Mouse (Mus musculus) cortical plate, adult 2 months (tissue): Measurements from ENCODE around the gene Cyb5r4. TPM values are rescaled to one million over a fixed set of nuclear protein-coding genes. Genes with fewer than 3 reads are reported as not detected.
"Not testable (repeated sequence)": the region's sequence is repeated elsewhere in the genome, so short reads cannot be mapped to it uniquely, and the experiment has no call there.

Experiments
- H3K27ac ChIP-seq: fragments of 200-500 bp; 2 replicates; pipeline ENCODE4 v1.5.1; 2012; ENCODE audit warnings: low read length, control low read depth, inconsistent platforms; ENCODE audit not compliant: insufficient read depth
- H3K4me1 ChIP-seq: fragments of 200-500 bp; 2 replicates; pipeline ENCODE4 v1.6.1; 2011; ENCODE audit warnings: low read length; ENCODE audit not compliant: control insufficient read depth, insufficient read depth
- H3K4me3 ChIP-seq: fragments of 200-500 bp; 2 replicates; pipeline ENCODE4 v1.5.1; 2011; ENCODE audit warnings: mild to moderate bottlenecking, low read length, control low read depth; ENCODE audit not compliant: insufficient read depth
- CTCF ChIP-seq: fragments of 200-500 bp; IDR thresholded peaks from 2 replicates; pipeline ENCODE4 v1.5.1; 2011; ENCODE audit warnings: mild to moderate bottlenecking, control low read depth, low read length; ENCODE audit not compliant: insufficient read depth; ENCODE audit errors: extremely low read depth
- POLR2A ChIP-seq: fragments of 200-500 bp; IDR thresholded peaks from 2 replicates; pipeline ENCODE4 v1.6.1; 2011; ENCODE audit warnings: mild to moderate bottlenecking, low read length, control low read depth; ENCODE audit not compliant: insufficient read depth; ENCODE audit errors: extremely low read depth
- polyA plus RNA-seq: library from polyadenylated mRNA; depleted of rRNA; stranded (reverse); fragments of >200 nt; gene quantifications from 2 replicates; pipeline ENCODE4 v1.2.3, GENCODE M21; 2012

Cyb5r4 gene
- polyA plus RNA-seq, 1 experiment = 34.4 TPM

DNA sequence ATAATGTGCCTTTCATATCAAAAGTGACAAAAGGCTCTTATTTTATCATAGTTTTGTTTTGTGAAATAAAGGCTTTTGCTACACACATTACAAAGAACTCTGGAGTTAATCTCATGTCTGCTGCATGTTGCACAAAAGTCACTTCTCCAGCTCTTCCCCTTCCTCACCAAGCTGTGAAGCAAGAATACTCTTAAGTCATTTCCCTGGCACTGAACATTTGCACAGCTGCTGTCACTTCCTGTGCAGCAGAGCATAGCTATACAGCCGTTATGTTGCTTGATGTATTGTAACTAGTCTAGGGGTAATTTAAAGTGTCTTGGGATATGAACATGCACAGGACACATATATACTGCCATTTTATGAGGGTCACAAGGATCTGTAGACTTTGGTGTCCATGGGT, 46.3 kb downstream of the Cyb5r4 start:
- Histone ChIP-seq H3K27ac (no peak overlapping the region), H3K4me3 (no peak overlapping the region), H3K4me1 (no peaks in the 10 kb centered on the region)
- TF ChIP-seq POLR2A (no peak), CTCF (no peak)

DNA sequence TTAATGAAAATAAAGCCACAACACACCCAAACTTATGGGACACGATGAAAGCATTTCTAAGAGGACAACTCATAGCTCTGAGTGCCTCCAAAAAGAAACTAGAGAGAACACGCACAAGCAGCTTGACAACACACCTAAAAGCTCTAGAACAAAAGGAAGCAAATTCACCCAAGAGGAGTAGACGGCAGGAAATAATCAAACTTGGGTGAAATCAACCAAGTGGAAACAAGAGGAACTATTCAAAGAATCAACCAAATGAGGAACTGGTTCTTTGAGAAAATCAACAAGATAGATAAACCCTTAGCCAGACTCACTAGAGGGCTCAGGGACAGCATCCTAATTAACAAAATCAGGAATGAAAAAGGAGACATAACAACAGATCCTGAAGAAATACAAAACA, 49.8 kb downstream of the Cyb5r4 start:
- H3K4me3 ChIP-seq, H3K27ac ChIP-seq, H3K4me1 ChIP-seq: not testable (repeated sequence)

DNA sequence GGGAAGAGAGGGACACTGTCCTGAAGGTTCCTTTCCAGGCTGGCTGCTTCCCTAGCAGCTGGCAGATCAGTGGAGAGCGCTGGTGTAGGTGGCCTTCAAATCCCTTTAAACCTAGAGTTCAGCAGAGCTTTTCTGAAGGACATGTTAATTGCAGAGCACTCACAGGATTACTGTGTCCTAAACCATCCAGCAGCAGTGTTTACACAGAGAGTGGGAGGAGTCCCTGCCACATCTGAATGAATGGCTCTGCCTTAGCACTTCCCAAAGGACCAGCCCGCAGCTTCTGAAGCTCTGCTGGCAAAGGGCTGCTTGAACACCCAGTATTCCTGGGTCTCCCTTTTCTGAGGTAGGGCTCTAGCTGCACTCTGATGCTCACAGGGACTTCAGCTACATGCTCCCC, 56.1 kb downstream of the Cyb5r4 start:
- TF ChIP-seq CTCF (no peak), POLR2A (no peak)
- H3K4me1 ChIP-seq = no peaks in the 10 kb centered on the region
- H3K4me3 ChIP-seq = no peak overlapping the region
- H3K27ac ChIP-seq = no peak overlapping the region

DNA sequence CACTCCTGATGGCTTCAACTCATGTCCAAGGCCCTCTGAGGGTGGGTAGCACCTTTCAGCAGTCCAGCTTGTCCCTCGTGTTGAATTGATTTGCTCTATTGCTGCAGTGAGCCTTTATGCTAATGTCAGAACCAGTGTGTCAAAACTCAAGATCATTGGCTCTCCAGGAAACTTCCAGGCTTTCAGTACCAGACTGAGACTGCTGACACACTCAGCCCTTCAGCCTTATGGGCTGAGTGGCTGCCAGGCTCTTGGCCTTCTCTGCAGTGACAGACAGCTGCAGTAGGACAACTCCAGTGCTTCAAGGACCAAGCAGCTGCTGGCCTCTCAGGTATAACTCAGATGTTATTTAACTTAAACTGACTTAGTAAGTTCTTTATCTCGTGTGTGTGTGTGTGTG, 57.7 kb downstream of the Cyb5r4 start:
- Histone ChIP-seq H3K27ac (no peak overlapping the region), H3K4me3 (no peak overlapping the region), H3K4me1 (no peaks in the 10 kb centered on the region)
- TF ChIP-seq CTCF (no peak), POLR2A (no peak)

DNA sequence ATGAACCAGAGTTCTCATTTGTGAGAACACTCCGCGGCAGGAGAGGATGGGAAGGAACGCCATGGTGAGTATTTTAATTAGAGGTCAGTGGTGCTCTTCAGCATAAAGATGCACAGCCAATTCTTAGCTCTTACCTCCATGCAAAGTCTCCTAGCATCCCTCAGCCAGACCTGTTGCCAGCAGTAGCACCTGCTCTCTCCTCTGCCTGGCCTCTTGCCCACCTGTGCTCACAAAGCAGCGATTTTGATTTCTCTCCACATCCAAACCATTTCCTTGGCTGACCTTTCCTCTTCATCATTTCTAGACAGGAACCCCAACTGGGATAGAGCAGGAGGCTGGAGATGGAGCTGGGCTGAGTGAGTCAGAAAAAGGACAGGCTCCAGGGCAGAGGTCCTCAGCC, 65.2 kb downstream of the Cyb5r4 start:
- Histone ChIP-seq H3K4me3 (no peak overlapping the region), H3K4me1 (no peaks in the 10 kb centered on the region), H3K27ac (no peak overlapping the region)
- TF ChIP-seq CTCF (no peak), POLR2A (no peak)

DNA sequence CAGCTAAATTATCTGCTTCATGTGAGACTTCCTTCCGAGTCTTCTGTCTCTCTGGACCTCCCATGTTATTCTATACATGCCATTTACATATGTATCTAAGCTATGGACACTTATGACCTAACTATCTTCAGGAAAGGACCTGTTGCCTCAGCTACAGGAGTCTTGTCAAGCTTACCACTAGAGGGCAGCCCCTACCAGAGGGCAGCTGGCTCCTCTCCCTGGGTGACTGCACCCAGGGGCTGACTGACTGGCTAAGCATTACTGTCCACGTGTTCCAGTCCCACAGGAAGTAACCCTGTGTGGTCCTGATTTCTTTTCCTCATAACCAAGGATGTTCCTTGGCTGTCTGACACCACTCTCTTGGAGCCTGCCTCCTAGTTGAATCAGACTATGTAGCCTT, 76.2 kb downstream of the Cyb5r4 start:
- TF ChIP-seq POLR2A (no peak), CTCF (peak; percentile 65)
- no peak overlapping the region for H3K4me3 ChIP-seq
- no peak overlapping the region for H3K27ac ChIP-seq
- no peaks in the 10 kb centered on the region for H3K4me1 ChIP-seq

DNA sequence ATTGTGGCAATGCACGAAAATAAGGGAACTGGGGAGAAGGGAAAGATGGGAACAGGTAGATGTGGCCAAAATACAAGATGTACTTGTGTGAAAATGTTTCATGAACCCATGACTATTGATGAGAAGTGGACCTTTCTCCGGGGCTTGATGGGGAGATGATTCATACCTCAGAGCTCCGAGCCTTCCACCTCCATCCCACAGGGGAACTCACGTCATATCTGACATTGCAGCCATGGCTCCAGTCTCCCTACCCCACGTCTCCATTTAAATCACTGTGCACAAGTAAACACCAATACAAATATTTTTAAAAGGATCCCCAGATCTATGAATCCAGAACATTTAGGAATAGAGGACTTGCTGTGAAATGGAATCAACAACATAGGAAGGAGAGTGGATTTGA, 93.2 kb downstream of the Cyb5r4 start:
- TF ChIP-seq POLR2A (no peak), CTCF (no peak)
- no peak overlapping the region for H3K4me3 ChIP-seq
- peaks cover 3% of the 10 kb centered on the region; the same call in 1 of the 2 replicates for H3K4me1 ChIP-seq
- H3K27ac ChIP-seq = peak overlapping the region; percentile 72

DNA sequence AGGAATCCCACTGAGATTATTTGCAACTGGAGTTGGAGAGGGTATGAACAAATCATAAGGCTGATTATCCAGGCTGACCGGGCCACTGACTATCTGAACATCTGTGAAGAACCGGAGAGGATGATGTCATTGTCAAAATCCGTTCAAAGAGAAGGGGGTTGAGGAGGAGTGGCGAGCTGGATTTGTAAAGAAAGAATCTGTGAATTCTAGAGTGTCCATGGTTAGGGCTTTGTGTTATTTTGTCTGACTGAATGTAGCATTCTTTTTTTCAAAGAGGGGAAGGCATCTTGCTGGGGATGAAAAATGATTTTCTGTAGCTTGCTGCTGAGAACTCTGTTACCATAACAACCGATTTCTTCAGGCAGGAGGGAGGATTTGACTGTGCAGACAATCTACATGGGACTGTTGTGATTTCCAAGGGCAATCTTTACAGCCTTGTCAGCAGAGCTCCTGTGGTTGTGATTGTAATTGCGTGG, 93.7 kb downstream of the Cyb5r4 start:
- Histone ChIP-seq H3K4me1 (peaks cover 3% of the 10 kb centered on the region; the same call in 1 of the 2 replicates), H3K27ac (peak overlapping the region; percentile 72)
- no peak for TF ChIP-seq POLR2A
- no peak for TF ChIP-seq CTCF

DNA sequence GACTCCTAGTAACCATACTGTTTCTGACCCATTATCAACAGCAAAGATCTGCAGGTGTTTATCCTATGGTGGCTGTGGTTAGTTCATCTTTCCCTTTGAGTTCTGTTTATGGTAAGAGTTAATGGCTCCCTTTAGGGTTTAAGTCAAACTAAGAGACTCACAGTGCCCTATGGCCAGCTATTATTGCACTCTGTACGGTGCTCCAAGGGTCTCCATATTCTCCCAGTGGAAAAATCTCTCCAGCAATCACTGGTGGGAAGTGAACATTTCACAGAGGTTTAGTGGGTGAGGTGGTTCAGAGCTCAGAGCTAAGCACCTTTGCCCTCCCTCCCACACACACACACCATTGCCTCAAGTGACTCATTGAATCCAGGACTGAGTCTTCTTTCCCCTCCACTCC, 94.2 kb downstream of the Cyb5r4 start:
- Histone ChIP-seq H3K4me1 (peaks cover 3% of the 10 kb centered on the region; the same call in 1 of the 2 replicates), H3K27ac (peak overlapping the region; percentile 72; the same call in 1 of the 2 replicates), H3K4me3 (no peak overlapping the region)
- no peak for TF ChIP-seq POLR2A
- TF ChIP-seq CTCF = no peak

More for the DNA sequence above, 93.7 kb downstream of the Cyb5r4 start:
- H3K4me3 ChIP-seq = no peak overlapping the region

DNA sequence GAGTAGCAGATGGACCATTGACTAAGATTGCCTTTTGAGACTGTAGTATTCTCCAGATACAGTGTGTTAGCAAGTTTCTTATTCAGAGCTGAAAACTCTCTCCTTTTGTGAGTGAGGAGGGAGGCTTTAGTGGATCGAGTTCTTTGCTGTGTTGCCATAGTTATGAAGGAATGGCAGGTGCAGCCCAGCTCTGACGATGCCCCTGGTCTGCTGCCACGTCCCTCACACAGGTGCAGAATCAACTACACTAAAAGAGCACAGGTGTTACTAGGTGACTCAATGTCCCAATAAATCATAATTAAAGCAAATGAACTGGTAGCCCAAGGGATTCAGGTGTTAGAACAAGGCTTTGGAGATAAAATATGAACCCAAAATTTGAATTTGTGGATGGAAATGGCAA, 97.2 kb downstream of the Cyb5r4 start:
- Histone ChIP-seq H3K4me1 (peaks cover 3% of the 10 kb centered on the region; the same call in 1 of the 2 replicates), H3K4me3 (no peak overlapping the region), H3K27ac (no peak overlapping the region)
- no peak for TF ChIP-seq POLR2A

DNA sequence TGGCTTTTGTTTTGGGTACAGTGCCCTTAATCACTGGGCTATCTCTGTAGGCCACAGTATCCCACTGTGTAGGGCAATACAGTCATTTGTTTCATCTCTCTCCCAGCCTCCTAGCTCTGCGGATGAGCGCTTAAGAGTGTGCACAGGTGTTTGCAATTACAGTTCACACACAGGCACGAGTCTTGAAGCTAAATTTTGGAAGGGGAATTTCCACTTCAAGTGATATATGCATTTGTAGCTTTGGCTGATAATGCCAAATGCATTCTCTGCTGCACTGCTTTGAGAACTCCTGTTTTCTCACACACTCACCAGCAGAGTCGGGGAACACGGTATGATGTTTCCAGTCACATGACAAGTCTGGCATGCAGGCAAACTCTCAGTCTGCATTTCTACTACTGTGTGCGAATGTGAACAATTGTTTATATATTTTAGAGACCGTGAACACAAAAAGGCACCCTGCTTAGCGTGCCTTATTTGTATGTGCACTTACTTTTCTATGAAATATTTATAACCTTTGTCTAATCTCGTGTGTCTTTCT, 100.2 kb downstream of the Cyb5r4 start:
- Histone ChIP-seq H3K4me1 (no peaks in the 10 kb centered on the region), H3K27ac (no peak overlapping the region), H3K4me3 (no peak overlapping the region)
- no peak for TF ChIP-seq CTCF
- TF ChIP-seq POLR2A = no peak

DNA sequence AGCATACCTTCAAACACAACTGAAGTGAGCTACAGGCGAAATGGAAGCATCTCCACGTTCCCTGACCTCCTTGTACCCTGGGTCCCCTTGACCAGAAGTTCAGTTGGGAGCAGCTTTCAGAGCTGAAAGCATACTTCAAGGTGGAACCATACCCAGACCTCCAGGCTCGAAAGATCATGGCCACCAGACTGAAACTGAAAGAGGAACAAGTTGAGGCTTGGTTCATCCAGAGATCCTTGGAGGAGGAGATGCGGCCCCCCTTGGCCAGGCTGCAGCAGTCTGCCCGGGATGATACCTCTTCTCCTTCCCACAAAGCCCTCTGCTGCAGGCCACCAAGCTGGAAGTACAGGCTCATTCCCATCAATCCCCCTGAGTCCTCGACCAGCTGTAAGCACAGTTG, 105.2 kb downstream of the Cyb5r4 start:
- not testable (repeated sequence) for H3K4me3 ChIP-seq, H3K4me1 ChIP-seq, H3K27ac ChIP-seq
